Comparison of ENCODE assay signal across 15 mouse cellular contexts in genomic region chr9:68561767-68562552, GRCm38 (mm10).
DNase-seq lines count a peak whose midpoint lies in the region; ATAC-seq and TF ChIP-seq lines count a peak whose summit lies in the region.
"Had no signal": no experiment of that assay in that cellular context is flagged by ENCODE, and none has a peak within 500 bp of the region (broad histone marks: within the 10 kb centered on the region; RNA-seq: fewer than 3 reads in every experiment).

No protein-coding gene starts in this region.

- no peak overlapping the region for H3K27ac ChIP-seq in hindbrain, embryonic 15.5 days (replicated peaks)
- H3K27ac ChIP-seq in hindbrain, embryonic 12.5 days: no peak overlapping the region
- H3K27ac ChIP-seq in gastrocnemius, adult 2 months: peak overlapping the region; percentile 12; the same call in 1 of the 2 replicates
- H3K27ac ChIP-seq: layer of hippocampus, adult 2 months; liver, embryonic 13.5 days; neural tube, embryonic 13.5 days had no signal

- H3K27me3 ChIP-seq in hindbrain, embryonic 15.5 days: no peaks in the 10 kb centered on the region
- no peaks in the 10 kb centered on the region for H3K27me3 ChIP-seq in hindbrain, embryonic 12.5 days
- H3K27me3 ChIP-seq: liver, embryonic 13.5 days; neural tube, embryonic 13.5 days had no signal

- intact Hi-C loops in gastrocnemius, adult 2 months (cut with DNase I): no loop called here
- intact Hi-C loops in heart, postnatal 10 days (cut with DNase I): no loop called here

- H3K4me1 ChIP-seq in hindbrain, embryonic 15.5 days (replicated peaks): no peaks in the 10 kb centered on the region; the same call in 1 of the 2 replicates
- no peaks in the 10 kb centered on the region for H3K4me1 ChIP-seq in hindbrain, embryonic 12.5 days
- H3K4me1 ChIP-seq: liver, embryonic 13.5 days had no signal

- no peaks in the 10 kb centered on the region for H3K36me3 ChIP-seq in hindbrain, embryonic 15.5 days
- H3K36me3 ChIP-seq in hindbrain, embryonic 12.5 days: no peaks in the 10 kb centered on the region
- H3K36me3 ChIP-seq: liver, embryonic 13.5 days; neural tube, embryonic 13.5 days had no signal

- 0 out of 2 replicates have a peak overlapping the region, but pooled peaks have one; percentile 8 for H3K4me2 ChIP-seq in hindbrain, embryonic 15.5 days
- H3K4me2 ChIP-seq in hindbrain, embryonic 12.5 days (replicated peaks): no peak overlapping the region
- H3K4me2 ChIP-seq: liver, embryonic 13.5 days; midbrain, embryonic 11.5 days; neural tube, embryonic 13.5 days had no signal

- H3K9ac ChIP-seq in hindbrain, embryonic 15.5 days: no peak overlapping the region
- H3K9ac ChIP-seq in hindbrain, embryonic 12.5 days: no peak overlapping the region
- H3K9ac ChIP-seq: liver, embryonic 13.5 days; neural tube, embryonic 13.5 days had no signal

- DNase-seq in gastrocnemius, adult 2 months: peak; percentile 51
- peak; percentile 26 to 37 for DNase-seq in heart, postnatal 10 days
- peak; percentile 14 for DNase-seq in lung, postnatal 14 days
- no peak for DNase-seq in neural tube, embryonic 10.5 days (ENCODE audit: extremely low spot score, low spot score)
- DNase-seq in right cerebral cortex, postnatal 4 days: no peak
- DNase-seq: kidney, adult 18-20 months; liver, embryonic 13.5 days; right cerebral cortex, postnatal 14 days; thymus, postnatal 25 days had no signal

- no peak for ATAC-seq in hindbrain, embryonic 15.5 days (ENCODE audit: low FRiP score, low read depth)
- ATAC-seq in hindbrain, embryonic 12.5 days (ENCODE audit: low FRiP score): no peak
- ATAC-seq: CD4-positive, CD25-positive, alpha-beta regulatory T cell, adult 4 months had no signal

- no peaks in the 10 kb centered on the region for H3K9me3 ChIP-seq in hindbrain, embryonic 15.5 days
- H3K9me3 ChIP-seq in hindbrain, embryonic 12.5 days (replicated peaks): no peaks in the 10 kb centered on the region
- H3K9me3 ChIP-seq: liver, embryonic 13.5 days; neural tube, embryonic 13.5 days had no signal

- no peak overlapping the region for H3K4me3 ChIP-seq in hindbrain, embryonic 15.5 days
- H3K4me3 ChIP-seq in hindbrain, embryonic 12.5 days: no peak overlapping the region
- no peak overlapping the region for H3K4me3 ChIP-seq in gastrocnemius, adult 2 months
- H3K4me3 ChIP-seq: layer of hippocampus, adult 2 months; liver, embryonic 13.5 days; neural tube, embryonic 13.5 days had no signal

- WGBS in hindbrain, embryonic 15.5 days: 63% methylated on average over 14 of the region's 14 CpGs
- 71% methylated on average over 14 of the region's 14 CpGs for WGBS in hindbrain, embryonic 12.5 days

- TF ChIP-seq CTCF in gastrocnemius, adult 2 months (IDR thresholded peaks at IDR 0.05): no peak

Comparison
In these comparisons a context has a peak if more than half of its experiments do, and no peak if none do; other contexts are left out.
1. DNase-seq: peak in gastrocnemius, adult 2 months (single experiment), heart, postnatal 10 days (2 of 2) and lung, postnatal 14 days (single experiment); none in neural tube, embryonic 10.5 days (single experiment) and right cerebral cortex, postnatal 4 days (single experiment).